Mouse (Mus musculus) midbrain, embryonic 12.5 days (tissue): ENCODE data around the gene Slc13a2. TPM values are rescaled to one million over a fixed set of nuclear protein-coding genes. Genes with fewer than 3 reads are reported as not detected.

Source experiments
- polyA plus RNA-seq: library from polyadenylated mRNA; unstranded; fragments of >200 nt; fragmentation: Nextera tagmentation; extraction: Ambion mirVana; gene quantifications from 2 replicates; pipeline ENCODE4 v1.2.1, GENCODE M21; 2016

The Slc13a2 gene
- polyA plus RNA-seq, 1 experiment from 2014 or later: not detected

Other genes with a start within 250 kb of the Slc13a2 start
- 8.2 and 9.4 TPM in 2 replicates for gene Nek8, start 245.5 kb downstream of the Slc13a2 start, polyA plus RNA-seq
- gene Tlcd1, start 245.5 kb downstream of the Slc13a2 start, polyA plus RNA-seq: 6.0 and 8.0 TPM in 2 replicates
- gene Rpl23a, start 238.6 kb downstream of the Slc13a2 start, polyA plus RNA-seq: 905 and 958 TPM in 2 replicates
- 54.9 and 68.1 TPM in 2 replicates for gene Rab34, start 233.8 kb downstream of the Slc13a2 start, polyA plus RNA-seq
- 1.4 and 2.3 TPM in 2 replicates for gene Proca1, start 228.8 kb downstream of the Slc13a2 start, polyA plus RNA-seq
- gene Sdf2, start 176.5 kb downstream of the Slc13a2 start, polyA plus RNA-seq: 49.1 and 53.8 TPM in 2 replicates
- gene Supt6, start 176.2 kb downstream of the Slc13a2 start, polyA plus RNA-seq: 37.5 and 42.2 TPM in 2 replicates
- 79.0 and 80.0 TPM in 2 replicates for gene 2610507B11Rik, start 160.5 kb downstream of the Slc13a2 start, polyA plus RNA-seq
- 0.24 and 0.29 TPM in 2 replicates for gene BC030499, start 131.4 kb downstream of the Slc13a2 start, polyA plus RNA-seq
- 47.6 and 51.8 TPM in 2 replicates for gene Spag5, start 120.7 kb downstream of the Slc13a2 start, polyA plus RNA-seq
- gene Aldoc, start 99.2 kb downstream of the Slc13a2 start, polyA plus RNA-seq: 1.8 and 4.6 TPM in 2 replicates
- 59.9 and 67.2 TPM in 2 replicates for gene Pigs, start 93.8 kb downstream of the Slc13a2 start, polyA plus RNA-seq
- 80.0 and 80.6 TPM in 2 replicates for gene Unc119, start 78.7 kb downstream of the Slc13a2 start, polyA plus RNA-seq
- not detected in 2 replicates for gene Foxn1, start 35.7 kb downstream of the Slc13a2 start, polyA plus RNA-seq
- gene Slc46a1, start 43.5 kb upstream of the Slc13a2 start, polyA plus RNA-seq: 17.8 and 18.5 TPM in 2 replicates
- gene Sarm1, start 75.5 kb upstream of the Slc13a2 start, polyA plus RNA-seq: 36.4 and 37.0 TPM in 2 replicates
- 99.7 and 135 TPM in 2 replicates for gene Vtn, start 76.9 kb upstream of the Slc13a2 start, polyA plus RNA-seq
- gene Sebox, start 81.2 kb upstream of the Slc13a2 start, polyA plus RNA-seq: not detected in 2 replicates
- gene Tmem199, start 90.0 kb upstream of the Slc13a2 start, polyA plus RNA-seq: 88.5 and 89.7 TPM in 2 replicates
- gene Poldip2, start 90.0 kb upstream of the Slc13a2 start, polyA plus RNA-seq: 155 and 168 TPM in 2 replicates
- gene Tnfaip1, start 114.1 kb upstream of the Slc13a2 start, polyA plus RNA-seq: 62.7 and 65.3 TPM in 2 replicates
- 104 and 111 TPM in 2 replicates for gene Ift20, start 114.1 kb upstream of the Slc13a2 start, polyA plus RNA-seq
- 47.2 and 51.7 TPM in 2 replicates for gene Tmem97, start 128.6 kb upstream of the Slc13a2 start, polyA plus RNA-seq